Mouse (Mus musculus): ENCODE results near the gene Dusp11. TPM values are rescaled to one million over a fixed set of nuclear protein-coding genes. Genes with fewer than 3 reads are reported as not detected.
"Not testable (repeated sequence)": the region's sequence is repeated elsewhere in the genome, so short reads cannot be mapped to it uniquely, and the experiment has no call there.

Gene Dusp11
- polyA plus RNA-seq, 1 experiment from 2014 or later: 41.3 TPM

GRCm38 (mm10) chr6:85908341-85908740 is 53.1 kb downstream of the Dusp11 start:
- Histone ChIP-seq H3K4me1 (no peaks in the 10 kb centered on the region), H3K36me3 (no peaks in the 10 kb centered on the region)
- WGBS: 49% methylated on average over 3 of the region's 3 CpGs

GRCm38 (mm10) chr6:85906911-85907351 is 54.5 kb downstream of the Dusp11 start:
- not testable (repeated sequence) for H3K4me2 ChIP-seq; H3K9ac ChIP-seq; H3K36me3 ChIP-seq; H3K27me3 ChIP-seq; H3K27ac ChIP-seq; H3K4me1 ChIP-seq; H3K4me3 ChIP-seq; ATAC-seq (ENCODE audit: borderline replicate concordance, extremely low read depth, low FRiP score, low TSS enrichment); H3K9me3 ChIP-seq
- WGBS: 62% methylated on average over 2 of the region's 2 CpGs

More at GRCm38 (mm10) chr6:85908341-85908740, 53.1 kb downstream of the Dusp11 start:
- Histone ChIP-seq H3K27ac (no peak overlapping the region), H3K4me3 (no peak overlapping the region), H3K9me3 (no peaks in the 10 kb centered on the region), H3K4me2 (no peak overlapping the region), H3K27me3 (no peaks in the 10 kb centered on the region), H3K9ac (no peak overlapping the region)
- ATAC-seq (ENCODE audit: borderline replicate concordance, extremely low read depth, low FRiP score, low TSS enrichment): no peak

GRCm38 (mm10) chr6:85904642-85905061 is 56.8 kb downstream of the Dusp11 start, which contains the start of gene Nat8f4:
Gene Nat8f4, minus strand, starts transcription at chr6:85904884.
- WGBS: 13% methylated on average over 20 of the region's 20 CpGs
- H3K36me3 ChIP-seq, H3K27ac ChIP-seq, H3K4me1 ChIP-seq, H3K9me3 ChIP-seq, H3K27me3 ChIP-seq, H3K9ac ChIP-seq: not testable (repeated sequence)
- Histone ChIP-seq H3K4me2 (peak within 1 kb of the TSS; percentile 42), H3K4me3 (peak within 1 kb of the TSS; percentile 34)
- peak; percentile 65; the same call in 1 of the 2 replicates for ATAC-seq (ENCODE audit: borderline replicate concordance, extremely low read depth, low FRiP score, low TSS enrichment)

- H3K4me1 ChIP-seq: no peaks in the 10 kb centered on the region
- no peak for ATAC-seq (ENCODE audit: borderline replicate concordance, extremely low read depth, low FRiP score, low TSS enrichment)
- no peak overlapping the region for H3K4me3 ChIP-seq
- H3K4me2 ChIP-seq: no peak overlapping the region
- H3K9ac ChIP-seq: no peak overlapping the region
- WGBS: 86% methylated on average over 2 of the region's 2 CpGs
- H3K27me3 ChIP-seq: no peaks in the 10 kb centered on the region
- H3K27ac ChIP-seq: no peak overlapping the region
- H3K9me3 ChIP-seq: no peaks in the 10 kb centered on the region
- H3K36me3 ChIP-seq: no peaks in the 10 kb centered on the region
Measured at GRCm38 (mm10) chr6:85902303-85902702, 59.2 kb downstream of the Dusp11 start.

- 75% methylated on average over 7 of the region's 8 CpGs for WGBS
- not testable (repeated sequence) for H3K4me1 ChIP-seq; ATAC-seq (ENCODE audit: borderline replicate concordance, extremely low read depth, low FRiP score, low TSS enrichment)
Measured at GRCm38 (mm10) chr6:85898596-85899475, 62.6 kb downstream of the Dusp11 start.

GRCm38 (mm10) chr6:85895061-85895648 is 66.3 kb downstream of the Dusp11 start:
- not testable (repeated sequence) for ATAC-seq (ENCODE audit: borderline replicate concordance, extremely low read depth, low FRiP score, low TSS enrichment); H3K9ac ChIP-seq; H3K4me1 ChIP-seq; H3K27ac ChIP-seq; H3K36me3 ChIP-seq; H3K9me3 ChIP-seq; H3K27me3 ChIP-seq; H3K4me3 ChIP-seq; H3K4me2 ChIP-seq
- 68% methylated on average over 25 of the region's 25 CpGs for WGBS

More at GRCm38 (mm10) chr6:85898596-85899475, 62.6 kb downstream of the Dusp11 start:
- not testable (repeated sequence) for H3K27ac ChIP-seq, H3K9me3 ChIP-seq, H3K9ac ChIP-seq, H3K27me3 ChIP-seq, H3K36me3 ChIP-seq, H3K4me2 ChIP-seq, H3K4me3 ChIP-seq

Other genes starting within 250 kb of the Dusp11 start
- not detected in 2 replicates for gene Nat8f7, start 248.5 kb downstream of the Dusp11 start, polyA plus RNA-seq (2015; fragmentation: Nextera tagmentation; extraction: Ambion mirVana)
- gene Nat8f3, start 195.9 kb downstream of the Dusp11 start, polyA plus RNA-seq (2015; fragmentation: Nextera tagmentation; extraction: Ambion mirVana): 0.23 TPM in 1 of 2 replicates, not detected in the other
- gene Nat8f6, start 140.7 kb downstream of the Dusp11 start, polyA plus RNA-seq (2015; fragmentation: Nextera tagmentation; extraction: Ambion mirVana): not detected in 2 replicates
- not detected in 2 replicates for gene Nat8f5, start 140.7 kb downstream of the Dusp11 start, polyA plus RNA-seq (2015; fragmentation: Nextera tagmentation; extraction: Ambion mirVana)
- gene Nat8, start 129.6 kb downstream of the Dusp11 start, polyA plus RNA-seq (2015; fragmentation: Nextera tagmentation; extraction: Ambion mirVana): not detected in 2 replicates
- 0.07 TPM in 1 of 2 replicates, not detected in the other for gene Nat8f2, start 92.5 kb downstream of the Dusp11 start, polyA plus RNA-seq (2015; fragmentation: Nextera tagmentation; extraction: Ambion mirVana)
- 4.9 and 5.1 TPM in 2 replicates for gene Nat8f4, start 56.8 kb downstream of the Dusp11 start, polyA plus RNA-seq (2015; fragmentation: Nextera tagmentation; extraction: Ambion mirVana)
- gene Tprkb, start 49.8 kb downstream of the Dusp11 start, polyA plus RNA-seq (2015; fragmentation: Nextera tagmentation; extraction: Ambion mirVana): 26.5 and 29.9 TPM in 2 replicates
- gene Nat8f1, start 46.0 kb downstream of the Dusp11 start, polyA plus RNA-seq (2015; fragmentation: Nextera tagmentation; extraction: Ambion mirVana): 4.6 and 6.0 TPM in 2 replicates
- gene Figla, start 54.5 kb upstream of the Dusp11 start, polyA plus RNA-seq (2015; fragmentation: Nextera tagmentation; extraction: Ambion mirVana): not detected in 2 replicates
- gene Add2, start 67.0 kb upstream of the Dusp11 start, polyA plus RNA-seq (2015; fragmentation: Nextera tagmentation; extraction: Ambion mirVana): 2.9 and 3.5 TPM in 2 replicates
- gene Tgfa, start 233.6 kb upstream of the Dusp11 start, polyA plus RNA-seq (2015; fragmentation: Nextera tagmentation; extraction: Ambion mirVana): 4.1 and 4.2 TPM in 2 replicates

All from lung, embryonic 15.5 days (tissue).